Comparison of ENCODE assay signal across 8 mouse cellular contexts in genomic region chr11:73177509-73177875, GRCm38 (mm10). TPM values are rescaled to one million over a fixed set of nuclear protein-coding genes. Genes with fewer than 3 reads are reported as not detected.
DNase-seq lines count a peak whose midpoint lies in the region; ATAC-seq and TF ChIP-seq lines count a peak whose summit lies in the region.

No protein-coding gene starts in this region.

- DNase-seq in adrenal gland, adult 8-10 months = peak; percentile 76
- DNase-seq in heart, postnatal 36 days = peak; percentile 80 to 85
- DNase-seq in left cerebral cortex, postnatal 14 days (ENCODE audit: low spot score in 2 of 2) = peak; percentile 19 to 21
- DNase-seq in layer of hippocampus, adult 9-10 months (ENCODE audit: low spot score) = no peak

- peak overlapping the region; percentile 63 for H3K4me2 ChIP-seq in forebrain, embryonic 13.5 days
- peak overlapping the region; percentile 72 for H3K4me2 ChIP-seq in stomach, embryonic 14.5 days (replicated peaks; ENCODE audit: low read depth, low read length)

- H3K27ac ChIP-seq in ES-Bruce4 (ENCODE audit: insufficient read depth, low read length) = peak overlapping the region; percentile 23; the same call in 1 of the 2 replicates
- H3K27ac ChIP-seq in forebrain, embryonic 13.5 days = peak overlapping the region; percentile 79
- peak overlapping the region; percentile 98 for H3K27ac ChIP-seq in stomach, embryonic 14.5 days (ENCODE audit: low read length)

- peaks cover 3% of the 10 kb centered on the region for H3K4me1 ChIP-seq in ES-Bruce4 (ENCODE audit: control insufficient read depth, insufficient read depth, low read length)
- peaks cover 32% of the 10 kb centered on the region for H3K4me1 ChIP-seq in forebrain, embryonic 13.5 days
- H3K4me1 ChIP-seq in megakaryocyte, embryonic 14.5 days = peaks cover 33% of the 10 kb centered on the region
- peaks cover 18% of the 10 kb centered on the region; the same call in 1 of the 2 replicates for H3K4me1 ChIP-seq in stomach, embryonic 14.5 days (ENCODE audit: control insufficient read depth, insufficient read depth, low read length)

- no peak for TF ChIP-seq CTCF in ES-Bruce4 (IDR thresholded peaks at IDR 0.05; ENCODE audit: low read depth, low read length)

- H3K4me3 ChIP-seq in ES-Bruce4 (ENCODE audit: low read depth, low read length) = peak overlapping the region; percentile 77
- H3K4me3 ChIP-seq in forebrain, embryonic 13.5 days = peak overlapping the region; percentile 91
- peak overlapping the region; percentile 99 for H3K4me3 ChIP-seq in megakaryocyte, embryonic 14.5 days (replicated peaks)
- peak overlapping the region; percentile 99 for H3K4me3 ChIP-seq in stomach, embryonic 14.5 days (ENCODE audit: low read depth, low read length)

- TF ChIP-seq EP300 in ES-Bruce4 (IDR thresholded peaks at IDR 0.05; ENCODE audit: insufficient read depth, low read depth, low read length) = no peak

- no peak for TF ChIP-seq POLR2A in ES-Bruce4 (IDR thresholded peaks at IDR 0.05; ENCODE audit: insufficient read depth, low read length)

- ATAC-seq in forebrain, embryonic 13.5 days = no peak
- peak; percentile 86 for ATAC-seq in stomach, embryonic 14.5 days (ENCODE audit: insufficient number of reproducible peaks, insufficient read depth, low FRiP score, low read depth)

- under 1% methylated on average over 28 of the region's 28 CpGs for WGBS in forebrain, embryonic 13.5 days
- 0% methylated on average over 18 of the region's 28 CpGs for WGBS in stomach, embryonic 14.5 days

- H3K9ac ChIP-seq in ES-Bruce4 (ENCODE audit: low read depth, poor library complexity, severe bottlenecking) = peak overlapping the region; percentile 43
- H3K9ac ChIP-seq in forebrain, embryonic 13.5 days = peak overlapping the region; percentile 90
- peak overlapping the region; percentile 92 for H3K9ac ChIP-seq in stomach, embryonic 14.5 days (replicated peaks; ENCODE audit: low read depth, low read length)

- no peaks in the 10 kb centered on the region for H3K27me3 ChIP-seq in ES-Bruce4 (ENCODE audit: control insufficient read depth, insufficient read depth, low read length, poor library complexity, severe bottlenecking)
- no peaks in the 10 kb centered on the region for H3K27me3 ChIP-seq in forebrain, embryonic 13.5 days
- no peaks in the 10 kb centered on the region for H3K27me3 ChIP-seq in megakaryocyte, embryonic 14.5 days (replicated peaks)
- no peaks in the 10 kb centered on the region for H3K27me3 ChIP-seq in stomach, embryonic 14.5 days (ENCODE audit: control insufficient read depth, insufficient read depth, low read length)

- H3K9me3 ChIP-seq in ES-Bruce4 (replicated peaks; ENCODE audit: control insufficient read depth, insufficient read depth, low read length, poor library complexity, severe bottlenecking) = no peaks in the 10 kb centered on the region
- H3K9me3 ChIP-seq in forebrain, embryonic 13.5 days (replicated peaks) = no peaks in the 10 kb centered on the region
- no peaks in the 10 kb centered on the region for H3K9me3 ChIP-seq in megakaryocyte, embryonic 14.5 days
- H3K9me3 ChIP-seq in stomach, embryonic 14.5 days (ENCODE audit: control insufficient read depth, low read depth, low read length) = no peaks in the 10 kb centered on the region

- intact Hi-C loops in heart, postnatal 36 days (cut with DNase I) = loop anchor here (2.0 kb wide), 1 partner anchor 21 kb away; the partner anchor contains the start of genes Ctns and Shpk
- intact Hi-C loops in left cerebral cortex, postnatal 14 days (cut with DNase I) = no loop called here

- peaks cover 6% of the 10 kb centered on the region; the same call in 1 of the 2 replicates for H3K36me3 ChIP-seq in ES-Bruce4 (ENCODE audit: control insufficient read depth, insufficient read depth, low read length, poor library complexity, severe bottlenecking)
- peaks cover 32% of the 10 kb centered on the region for H3K36me3 ChIP-seq in forebrain, embryonic 13.5 days (ENCODE audit: poor library complexity, severe bottlenecking)
- peaks cover 40% of the 10 kb centered on the region for H3K36me3 ChIP-seq in megakaryocyte, embryonic 14.5 days (replicated peaks; ENCODE audit: low read length)
- peaks cover 27% of the 10 kb centered on the region for H3K36me3 ChIP-seq in stomach, embryonic 14.5 days (ENCODE audit: control insufficient read depth, insufficient read depth, low read length)

RNA-seq across cellular contexts. Expression of gene Tax1bp3, which starts 0.6 kb away (rescaled TPM):
- polyA plus RNA-seq in ES-Bruce4 (2011; ENCODE audit: insufficient read depth, insufficient read length, low read depth, missing spikeins) = 36.2 and 37.1 TPM in 2 replicates
- total RNA-seq in adrenal gland, adult 8-10 months (2022) = 100 to 1,000 TPM in 1 of 4 experiments, 10 to 100 TPM in 3; 61.0 to 105 (median 84.6) TPM
- polyA plus RNA-seq in forebrain, embryonic 13.5 days (2015; fragmentation: Nextera tagmentation; extraction: Ambion mirVana) = 174 and 181 TPM in 2 replicates
- total RNA-seq in heart, postnatal 36 days (2021) = 10 to 100 TPM; 47.1 to 48.1 TPM
- 10 to 100 TPM; 14.5 to 16.3 TPM for total RNA-seq in left cerebral cortex, postnatal 14 days (2021)
- 19.3 and 28.8 TPM in 2 replicates for polyA plus RNA-seq in megakaryocyte, embryonic 14.5 days (2012; ENCODE audit: insufficient read depth, low replicate concordance)
- 241 and 253 TPM in 2 replicates for polyA plus RNA-seq in stomach, embryonic 14.5 days (2014; fragmentation: Nextera tagmentation; extraction: Ambion mirVana)

RNA-seq across cellular contexts. Expression of gene Emc6, which starts 0.7 kb away (rescaled TPM):
- polyA plus RNA-seq in ES-Bruce4 (2011; ENCODE audit: insufficient read depth, insufficient read length, low read depth, missing spikeins) = 51.9 TPM in 2 replicates
- total RNA-seq in adrenal gland, adult 8-10 months (2022) = 10 to 100 TPM; 47.4 to 77.6 (median 63.9) TPM
- 133 and 136 TPM in 2 replicates for polyA plus RNA-seq in forebrain, embryonic 13.5 days (2015; fragmentation: Nextera tagmentation; extraction: Ambion mirVana)
- total RNA-seq in heart, postnatal 36 days (2021) = 10 to 100 TPM; 82.2 to 94.1 TPM
- 10 to 100 TPM; 67.0 to 70.3 TPM for total RNA-seq in left cerebral cortex, postnatal 14 days (2021)
- 170 and 286 TPM in 2 replicates for polyA plus RNA-seq in megakaryocyte, embryonic 14.5 days (2012; ENCODE audit: insufficient read depth, low replicate concordance)
- 111 and 116 TPM in 2 replicates for polyA plus RNA-seq in stomach, embryonic 14.5 days (2014; fragmentation: Nextera tagmentation; extraction: Ambion mirVana)

RNA-seq across cellular contexts. Expression of gene P2rx5, which starts 17.3 kb away (rescaled TPM):
- 0.42 and 0.55 TPM in 2 replicates for polyA plus RNA-seq in ES-Bruce4 (2011; ENCODE audit: insufficient read depth, insufficient read length, low read depth, missing spikeins)
- total RNA-seq in adrenal gland, adult 8-10 months (2022) = 1 to 10 TPM; 2.2 to 5.2 (median 2.6) TPM
- polyA plus RNA-seq in forebrain, embryonic 13.5 days (2015; fragmentation: Nextera tagmentation; extraction: Ambion mirVana) = 0.26 and 0.30 TPM in 2 replicates
- total RNA-seq in heart, postnatal 36 days (2021) = 10 to 100 TPM; 13.1 to 17.9 TPM
- total RNA-seq in left cerebral cortex, postnatal 14 days (2021) = under 1 TPM; 0.24 to 0.76 TPM
- 0.55 TPM in 1 of 2 replicates, not detected in the other for polyA plus RNA-seq in megakaryocyte, embryonic 14.5 days (2012; ENCODE audit: insufficient read depth, low replicate concordance)
- 0.17 and 0.20 TPM in 2 replicates for polyA plus RNA-seq in stomach, embryonic 14.5 days (2014; fragmentation: Nextera tagmentation; extraction: Ambion mirVana)

RNA-seq across cellular contexts. Expression of gene Ctns, which starts 21.4 kb away (rescaled TPM):
- polyA plus RNA-seq in ES-Bruce4 (2011; ENCODE audit: insufficient read depth, insufficient read length, low read depth, missing spikeins) = 15.3 and 15.4 TPM in 2 replicates
- 10 to 100 TPM; 15.3 to 26.2 (median 20.2) TPM for total RNA-seq in adrenal gland, adult 8-10 months (2022)
- 17.0 and 17.8 TPM in 2 replicates for polyA plus RNA-seq in forebrain, embryonic 13.5 days (2015; fragmentation: Nextera tagmentation; extraction: Ambion mirVana)
- total RNA-seq in heart, postnatal 36 days (2021) = 10 to 100 TPM in 1 of 2 experiments, 1 to 10 TPM in 1; 8.3 to 13.3 TPM
- 10 to 100 TPM; 15.5 to 18.9 TPM for total RNA-seq in left cerebral cortex, postnatal 14 days (2021)
- polyA plus RNA-seq in megakaryocyte, embryonic 14.5 days (2012; ENCODE audit: insufficient read depth, low replicate concordance) = 1.3 and 4.1 TPM in 2 replicates
- 20.0 and 20.7 TPM in 2 replicates for polyA plus RNA-seq in stomach, embryonic 14.5 days (2014; fragmentation: Nextera tagmentation; extraction: Ambion mirVana)

RNA-seq across cellular contexts. Expression of gene Shpk, which starts 21.8 kb away (rescaled TPM):
- polyA plus RNA-seq in ES-Bruce4 (2011; ENCODE audit: insufficient read depth, insufficient read length, low read depth, missing spikeins) = 0.93 and 0.94 TPM in 2 replicates
- total RNA-seq in adrenal gland, adult 8-10 months (2022) = 10 to 100 TPM; 12.0 to 19.3 (median 14.2) TPM
- polyA plus RNA-seq in forebrain, embryonic 13.5 days (2015; fragmentation: Nextera tagmentation; extraction: Ambion mirVana) = 1.2 TPM in 2 replicates
- 1 to 10 TPM; 1.3 to 1.7 TPM for total RNA-seq in heart, postnatal 36 days (2021)
- 1 to 10 TPM; 2.2 TPM for total RNA-seq in left cerebral cortex, postnatal 14 days (2021)
- 0.53 and 1.2 TPM in 2 replicates for polyA plus RNA-seq in megakaryocyte, embryonic 14.5 days (2012; ENCODE audit: insufficient read depth, low replicate concordance)
- 1.8 TPM in 2 replicates for polyA plus RNA-seq in stomach, embryonic 14.5 days (2014; fragmentation: Nextera tagmentation; extraction: Ambion mirVana)

Comparison
In these comparisons a context has a peak if more than half of its experiments do, and no peak if none do; other contexts are left out.
1. H3K27ac ChIP-seq: peak in every context shown above with its lines; median percentile 98 in stomach, embryonic 14.5 days; 79 in forebrain, embryonic 13.5 days; 23 in ES-Bruce4.